Mouse (Mus musculus) left cerebral cortex, adult 2 months (tissue): ENCODE measurements around the gene Snai1. TPM values are rescaled to one million over a fixed set of nuclear protein-coding genes. Genes with fewer than 3 reads are reported as not detected.

ENCODE experiments used
- DNase-seq, 2 experiments: peaks; one replicate each; pipeline ENCODE4 v3.0.0; 2021 to 2022; ENCODE audit warnings: low spot score in 2 of 2, mixed read lengths in 1 of 2; ENCODE audit errors: extremely low spot score in 1 of 2
- H3K27ac ChIP-seq: fragments of 200-600 bp; 2 replicates; pipeline ENCODE4 v1.8.1; 2022
- H3K4me3 ChIP-seq: fragments of 200-600 bp; 2 replicates; pipeline ENCODE4 v1.8.1; 2022
- CTCF ChIP-seq: fragments of 200-600 bp; IDR thresholded peaks from 2 replicates; pipeline ENCODE4 v1.8.1; 2022; ENCODE audit warnings: antibody characterized with exemption, mild to moderate bottlenecking, moderate library complexity
- intact Hi-C: fragments of 180-260 bp; cut with DNase I; formaldehyde crosslinking; loops from one replicate; pipeline ENCODE4 v1.15.1; 2025
- total RNA-seq, 2 experiments: library from RNA; stranded (reverse); gene quantifications; 2 replicates each; pipeline ENCODE4 v1.2.3; 2021

The Snai1 gene
- total RNA-seq, 2 experiments from 2014 or later, result 0.56 to 0.70 TPM

DNA sequence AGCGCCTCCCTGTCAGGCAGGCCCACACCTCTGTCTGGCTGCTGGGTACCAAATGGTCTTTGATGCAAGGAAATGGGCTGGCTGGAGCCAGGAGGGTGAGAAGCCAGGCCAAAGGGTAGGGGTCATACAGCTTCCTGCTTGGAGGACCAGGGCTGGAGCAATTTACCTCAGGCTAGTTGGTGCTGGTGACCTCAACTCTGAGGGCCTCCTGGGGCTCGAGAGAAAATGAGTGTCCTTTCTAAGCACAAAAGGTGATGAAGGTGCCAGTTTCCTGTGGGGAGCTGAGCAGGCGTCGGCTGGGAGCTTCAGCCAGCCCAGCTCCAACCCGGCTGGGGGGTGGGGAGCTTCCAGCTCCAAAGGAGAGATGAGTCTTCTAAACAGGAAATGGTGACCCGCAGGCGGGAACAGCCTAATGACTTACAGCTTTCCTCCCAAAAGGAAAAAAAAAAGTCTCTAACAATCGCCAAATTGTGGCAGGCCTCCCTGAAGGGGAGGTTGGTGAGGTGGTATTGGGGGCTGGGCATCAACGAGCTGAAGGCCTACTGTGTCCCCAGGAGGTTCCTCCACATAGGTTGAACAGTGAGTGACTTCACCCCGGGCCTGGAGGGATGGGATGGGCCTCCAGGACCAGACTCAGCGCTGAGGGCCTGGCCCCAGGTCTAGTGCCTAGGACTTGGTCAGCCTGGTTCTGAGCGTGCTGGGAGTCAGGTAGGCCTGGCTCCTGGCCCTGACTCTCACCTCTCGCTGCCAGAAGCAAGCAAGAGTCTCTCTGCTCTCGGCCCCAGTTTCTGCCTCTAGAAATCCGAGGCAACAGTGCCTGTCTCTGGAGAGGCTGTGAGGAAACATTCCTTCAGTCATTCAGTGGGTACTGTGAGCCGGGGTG, 5.4 kb downstream of the Snai1 start:
- no peak for DNase-seq
- Histone ChIP-seq H3K4me3 (no peak overlapping the region), H3K27ac (peak overlapping the region; percentile 8; the same call in 1 of the 2 replicates)
- intact Hi-C loops, result loop anchor here (1.0 kb wide), 1 partner anchor 30 kb away; no protein-coding TSS in a partner anchor
- no peak for TF ChIP-seq CTCF

- 0 out of 2 replicates have a peak overlapping the region, but pooled peaks have one; percentile 8 for H3K27ac ChIP-seq
- DNase-seq, result no peak
Measured at GRCm38 (mm10) chr2:167544004-167544356, 6.0 kb downstream of the Snai1 start.

DNA sequence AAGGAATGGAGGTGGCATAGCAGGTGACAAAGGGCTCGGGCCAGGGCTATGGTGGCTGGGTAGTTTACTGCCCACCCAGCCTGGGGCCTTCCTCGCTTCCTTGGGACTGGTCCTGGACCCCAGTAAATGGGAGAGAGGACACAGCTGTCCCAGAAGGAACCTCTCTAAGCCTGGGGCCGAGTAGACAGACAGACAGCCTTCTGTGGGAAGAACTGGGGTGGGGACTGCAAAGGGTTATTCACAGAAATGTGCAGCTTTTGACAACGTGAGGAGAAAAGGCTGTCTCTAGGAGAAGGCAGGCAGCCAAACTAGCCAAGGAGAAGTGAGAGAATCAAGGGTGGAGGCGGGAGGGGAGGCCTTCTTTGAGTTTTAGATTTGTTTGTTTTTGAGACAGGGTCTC, 6.5 kb downstream of the Snai1 start:
- DNase-seq, result no peak
- H3K27ac ChIP-seq, result no peak overlapping the region
- TF ChIP-seq CTCF, result no peak
- H3K4me3 ChIP-seq, result no peak overlapping the region
- intact Hi-C loops, result no loop called here

More at GRCm38 (mm10) chr2:167544004-167544356, 6.0 kb downstream of the Snai1 start:
- no peak overlapping the region for H3K4me3 ChIP-seq
- intact Hi-C loops, result no loop called here
- TF ChIP-seq CTCF, result no peak

GRCm38 (mm10) chr2:167546447-167547195, 8.6 kb downstream of the Snai1 start:
- DNase-seq, result no peak
- Histone ChIP-seq H3K4me3 (no peak overlapping the region), H3K27ac (no peak overlapping the region)
- no peak for TF ChIP-seq CTCF
- intact Hi-C loops, result no loop called here

GRCm38 (mm10) chr2:167547444-167547843, 9.4 kb downstream of the Snai1 start:
- no peak for DNase-seq
- Histone ChIP-seq H3K4me3 (no peak overlapping the region), H3K27ac (no peak overlapping the region)
- intact Hi-C loops, result no loop called here
- no peak for TF ChIP-seq CTCF

- no peak overlapping the region for H3K4me3 ChIP-seq
- no peak for DNase-seq
- TF ChIP-seq CTCF, result no peak
- H3K27ac ChIP-seq, result no peak overlapping the region
- intact Hi-C loops, result no loop called here
Measured at GRCm38 (mm10) chr2:167548961-167549360, 11.0 kb downstream of the Snai1 start.

DNA sequence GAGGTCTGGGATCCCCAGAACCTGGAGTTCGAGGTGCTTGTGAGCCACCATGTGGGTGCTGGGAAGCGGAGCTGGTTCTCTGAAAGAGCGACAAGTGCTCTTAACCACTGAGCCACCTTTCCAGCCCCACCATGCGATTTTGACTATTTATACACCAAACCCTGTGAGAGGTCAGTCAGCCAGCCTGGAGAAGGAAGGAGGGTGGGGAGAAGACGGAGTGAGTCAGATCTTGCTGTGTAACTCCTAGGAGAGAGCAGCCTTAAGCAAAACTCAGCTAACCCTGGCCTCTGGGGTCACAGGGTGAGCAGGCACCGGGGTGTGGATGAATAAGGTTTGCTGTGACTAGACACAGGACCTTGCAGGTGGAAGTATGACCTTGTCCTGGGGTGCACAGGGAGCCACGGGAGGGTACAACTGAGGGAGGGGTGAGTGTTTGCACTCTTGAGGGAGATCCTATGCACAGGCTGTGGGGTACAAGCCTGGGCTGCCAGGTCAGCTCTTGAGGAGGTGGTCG, 12.4 kb downstream of the Snai1 start:
- intact Hi-C loops, result no loop called here
- DNase-seq, result no peak
- Histone ChIP-seq H3K4me3 (no peak overlapping the region), H3K27ac (no peak overlapping the region)
- no peak for TF ChIP-seq CTCF

- Histone ChIP-seq H3K27ac (no peak overlapping the region), H3K4me3 (no peak overlapping the region)
- DNase-seq, result no peak
- TF ChIP-seq CTCF, result no peak
- intact Hi-C loops, result no loop called here
Measured at GRCm38 (mm10) chr2:167551342-167551920, 13.4 kb downstream of the Snai1 start.

DNA sequence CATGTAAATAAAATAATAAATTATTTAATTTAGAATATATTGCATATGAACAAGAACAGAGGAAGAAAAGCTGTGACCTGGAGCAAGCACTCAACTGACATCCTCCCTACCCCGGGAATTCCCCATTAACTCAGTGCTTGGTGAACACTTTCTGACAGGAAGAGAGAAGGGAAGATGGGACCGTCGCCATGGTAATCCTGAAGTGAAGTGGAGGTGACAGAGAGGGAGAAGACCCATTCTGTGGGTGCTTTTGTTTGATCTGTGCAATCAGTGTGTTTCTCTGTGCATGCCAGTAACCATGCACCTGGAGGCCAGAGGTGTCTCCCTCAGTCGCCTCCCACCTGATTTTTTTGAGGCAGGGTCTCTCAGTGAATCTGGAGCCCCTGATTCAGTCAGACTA, 14.3 kb downstream of the Snai1 start:
- Histone ChIP-seq H3K27ac (no peak overlapping the region), H3K4me3 (no peak overlapping the region)
- DNase-seq, result no peak
- intact Hi-C loops, result no loop called here
- TF ChIP-seq CTCF, result no peak

- no peak for DNase-seq
- H3K4me3 ChIP-seq, result no peak overlapping the region
- no peak overlapping the region for H3K27ac ChIP-seq
- intact Hi-C loops, result no loop called here
- no peak for TF ChIP-seq CTCF
Measured at GRCm38 (mm10) chr2:167552927-167553402, 15.0 kb downstream of the Snai1 start.

DNA sequence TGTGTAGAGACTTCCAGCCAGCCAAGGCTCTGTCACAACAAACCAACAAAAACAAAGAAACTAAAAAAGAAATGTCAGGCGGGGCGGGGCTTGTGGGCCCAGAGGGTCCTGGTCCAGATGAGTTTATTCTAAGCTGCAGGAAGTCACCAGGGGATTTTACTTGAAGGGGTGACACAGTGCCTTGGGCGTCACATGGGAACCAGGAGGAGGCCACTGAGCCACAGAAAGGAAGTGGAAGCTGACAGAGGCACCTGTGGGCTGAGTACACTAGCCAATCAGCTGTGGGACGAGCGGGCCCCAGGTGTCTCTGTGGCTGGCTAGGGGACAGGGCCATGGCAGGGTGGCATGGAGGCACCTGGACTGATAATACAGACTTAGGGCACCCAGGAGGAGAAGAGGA, 17.8 kb downstream of the Snai1 start:
- no peak overlapping the region for H3K27ac ChIP-seq
- DNase-seq, result no peak
- TF ChIP-seq CTCF, result no peak
- H3K4me3 ChIP-seq, result no peak overlapping the region
- intact Hi-C loops, result no loop called here

DNA sequence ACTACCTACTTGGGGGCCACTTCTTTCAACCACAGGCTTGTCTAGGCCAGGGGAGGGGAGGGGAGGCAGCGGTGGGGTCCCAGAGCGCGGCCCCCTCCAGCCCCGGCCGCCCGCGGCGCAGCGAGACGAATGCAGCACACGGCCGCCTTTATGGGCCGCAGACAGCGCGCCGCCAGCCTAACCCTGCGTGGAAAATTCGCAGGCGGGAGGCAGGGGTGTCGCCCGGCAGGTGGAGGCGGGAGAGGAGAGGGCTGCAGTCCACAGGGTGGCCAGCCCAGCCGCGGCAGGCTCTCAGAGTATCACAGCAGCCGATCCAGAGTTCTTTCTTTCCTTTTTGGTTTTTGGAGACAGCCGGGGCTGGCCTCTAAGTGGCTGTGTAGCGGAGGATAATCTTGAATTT, 21.4 kb downstream of the Snai1 start:
- intact Hi-C loops, result no loop called here
- TF ChIP-seq CTCF, result no peak
- no peak for DNase-seq
- Histone ChIP-seq H3K27ac (no peak overlapping the region), H3K4me3 (peak overlapping the region; percentile 27; the same call in 1 of the 2 replicates)
